Mouse (Mus musculus) heart, postnatal 36 days (tissue): Measurements from ENCODE around the gene Ube4b. TPM values are rescaled to one million over a fixed set of nuclear protein-coding genes. Genes with fewer than 3 reads are reported as not detected.

Experiments
- DNase-seq, 2 experiments: peaks; one replicate each; pipeline ENCODE4 v3.0.0; 2021 to 2022
- intact Hi-C: fragments of 180-260 bp; cut with DNase I; formaldehyde crosslinking; loops from one replicate; pipeline ENCODE4 v1.15.1; 2025
- total RNA-seq, 2 experiments: library from RNA; stranded (reverse); gene quantifications; 2 replicates each; pipeline ENCODE4 v1.2.3; 2021

Ube4b gene
- total RNA-seq, 2 experiments from 2014 or later, result 48.6 to 50.6 TPM

DNA sequence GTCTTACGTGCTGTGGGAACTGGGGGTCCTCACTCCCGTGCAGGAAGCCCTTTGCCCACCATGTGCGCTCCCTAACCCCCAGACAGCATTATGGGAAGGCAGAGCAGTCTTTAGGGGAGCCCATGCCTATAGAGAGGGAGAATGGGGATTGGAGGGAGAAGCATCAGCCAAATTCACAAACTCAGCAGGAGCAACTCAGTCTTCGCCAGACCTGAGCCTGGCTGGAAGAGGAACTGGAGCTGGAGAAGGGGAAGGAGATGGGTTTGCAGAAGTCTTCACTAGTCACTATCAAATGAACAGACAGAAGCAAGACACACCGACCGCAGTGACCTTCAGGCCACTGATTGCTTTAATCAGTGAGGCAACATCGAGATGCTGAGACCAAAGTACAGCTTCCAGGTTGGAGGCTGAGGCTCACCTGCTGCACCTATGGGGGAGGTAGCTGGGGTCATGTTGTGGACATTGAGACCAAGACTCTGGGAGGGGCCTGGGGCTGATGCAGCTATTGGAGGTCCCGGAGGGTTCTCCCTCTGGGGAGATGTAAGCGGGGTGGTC lies 28.3 kb downstream of the Ube4b start:
- intact Hi-C loops, result no loop called here
- no peak for DNase-seq

DNA sequence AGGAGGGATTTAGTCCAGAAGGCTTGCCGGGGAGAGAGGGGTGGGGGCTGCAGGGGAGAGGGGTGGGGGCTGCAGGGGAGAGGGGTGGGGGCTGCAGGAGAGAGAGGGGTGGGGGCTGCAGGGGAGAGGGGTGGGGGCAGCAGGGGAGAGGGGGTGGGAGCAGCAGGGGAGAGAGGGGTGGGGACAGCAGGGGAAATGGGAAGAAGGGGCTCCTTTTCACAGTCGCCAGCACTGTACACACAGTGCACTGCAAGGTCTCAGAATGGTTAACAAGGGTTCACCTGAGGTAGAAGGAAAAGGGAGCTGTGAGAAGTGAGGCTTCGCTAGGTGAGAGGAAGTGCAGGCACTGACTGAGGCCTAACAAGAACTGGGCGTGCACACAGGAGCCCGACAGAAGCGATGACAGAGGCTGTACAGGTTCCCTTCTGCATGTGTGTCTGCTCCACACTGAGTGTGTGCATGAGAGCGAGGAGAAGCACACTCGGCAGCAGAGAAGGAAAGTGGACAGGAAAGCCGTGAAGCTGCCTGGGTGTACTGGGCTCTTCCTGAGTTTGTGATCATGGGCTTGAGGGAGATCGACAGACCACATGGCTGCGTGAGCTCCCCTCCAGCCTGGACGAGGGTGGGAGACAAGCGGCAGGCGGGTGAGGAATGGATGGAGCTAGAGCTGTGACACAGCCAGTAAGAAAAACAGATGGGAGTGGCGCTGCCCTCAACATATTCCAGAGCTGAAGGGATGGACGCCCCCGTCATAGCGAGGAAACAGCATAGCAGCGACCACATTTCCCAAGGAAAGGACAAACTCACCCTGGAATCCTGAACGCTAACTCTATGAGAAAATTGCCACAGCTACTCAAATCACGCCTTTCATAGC lies 29.9 kb downstream of the Ube4b start:
- intact Hi-C loops, result no loop called here
- no peak for DNase-seq

DNA sequence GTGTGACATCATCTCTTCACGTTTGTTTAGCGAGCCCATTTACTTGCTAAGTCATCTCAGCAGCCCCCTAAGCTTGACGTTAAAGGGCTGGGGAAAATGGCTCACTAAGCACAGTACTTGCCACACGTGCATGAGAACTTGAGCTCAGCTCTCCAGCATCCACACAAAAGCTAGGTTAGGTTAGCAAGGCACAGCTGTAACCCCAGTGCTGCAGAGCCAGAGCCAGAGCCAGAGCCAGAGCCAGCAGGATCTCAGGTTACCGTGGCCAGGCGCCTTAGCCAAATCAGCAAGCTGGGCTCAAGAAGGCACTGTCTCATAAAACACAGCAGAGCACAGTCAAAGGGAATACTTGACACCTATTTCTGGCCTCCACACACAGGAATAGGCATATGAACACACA lies 31.0 kb downstream of the Ube4b start:
- intact Hi-C loops, result no loop called here
- peak in 1 of 2 experiments; percentile 35 for DNase-seq

DNA sequence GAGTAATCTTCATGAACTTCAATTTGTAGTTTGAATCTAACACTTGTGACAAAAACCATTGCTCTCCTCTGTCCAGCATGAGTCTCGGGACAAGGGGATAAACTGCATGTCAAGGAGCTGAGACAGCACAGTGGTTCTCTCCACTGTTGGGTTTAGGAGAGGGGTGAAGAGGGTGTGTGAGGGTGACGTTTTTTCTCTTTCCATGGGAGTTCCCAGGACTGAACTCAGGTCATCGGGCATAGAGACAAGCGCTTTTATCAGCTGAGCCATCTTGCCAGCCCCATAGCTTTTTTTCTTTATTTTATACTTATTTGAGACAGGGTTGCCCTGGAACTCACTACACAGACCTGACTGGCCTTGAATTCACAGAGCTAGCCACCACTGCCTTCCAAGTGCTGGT lies 32.3 kb downstream of the Ube4b start:
- intact Hi-C loops, result no loop called here
- DNase-seq, result no peak

DNA sequence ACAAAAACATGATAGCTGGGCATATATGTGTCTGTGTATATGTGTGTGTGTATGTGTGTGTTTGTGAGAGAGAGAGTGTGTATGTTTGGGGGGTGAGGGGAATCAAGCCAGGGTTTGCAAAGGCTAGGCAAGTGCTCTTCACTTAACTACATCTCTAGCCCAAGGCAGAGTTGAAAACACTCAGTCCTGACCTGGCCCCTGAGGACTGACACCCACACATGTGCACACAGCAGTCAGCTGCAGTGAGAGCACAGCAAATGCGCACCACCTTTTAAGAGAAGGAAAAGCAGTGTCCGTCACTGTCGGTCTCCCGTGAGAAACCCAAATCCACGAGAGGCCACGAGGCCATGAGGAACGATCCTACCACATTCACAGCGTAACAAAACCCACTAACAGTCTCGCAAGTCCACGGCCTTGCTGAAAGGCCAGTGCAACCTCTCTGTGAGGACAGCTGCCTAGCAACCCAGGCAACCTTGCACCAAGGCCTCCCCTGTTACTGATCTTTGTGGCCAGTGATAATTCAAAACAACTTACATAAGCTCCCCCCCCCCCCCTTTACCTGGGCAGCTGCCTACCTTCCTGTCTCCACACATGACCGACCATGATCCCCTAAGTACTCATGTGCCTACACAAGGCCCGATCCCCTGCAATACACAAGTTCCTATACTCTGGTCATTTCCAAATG lies 33.1 kb downstream of the Ube4b start:
- intact Hi-C loops, result no loop called here
- DNase-seq, result no peak

DNA sequence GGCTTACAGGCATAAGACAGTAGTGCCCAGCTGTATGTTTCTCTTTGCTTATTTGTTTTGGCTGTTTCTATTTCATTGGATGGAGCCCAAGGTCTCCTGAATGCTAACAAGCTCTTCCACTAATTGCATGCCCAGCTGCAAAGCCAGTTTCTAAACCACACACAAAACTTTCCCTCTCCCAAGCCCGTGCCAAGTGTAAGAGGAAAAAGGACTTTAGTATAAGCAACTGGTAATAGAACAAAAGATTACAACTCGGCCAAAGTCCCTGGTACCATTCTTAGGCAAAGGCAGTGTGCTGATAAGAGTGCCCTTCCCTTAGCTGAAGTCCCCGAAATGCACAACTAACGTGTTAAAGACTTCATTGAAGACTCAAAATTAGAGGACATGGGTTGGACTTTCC lies 34.2 kb downstream of the Ube4b start:
- DNase-seq, result no peak
- intact Hi-C loops, result no loop called here

DNA sequence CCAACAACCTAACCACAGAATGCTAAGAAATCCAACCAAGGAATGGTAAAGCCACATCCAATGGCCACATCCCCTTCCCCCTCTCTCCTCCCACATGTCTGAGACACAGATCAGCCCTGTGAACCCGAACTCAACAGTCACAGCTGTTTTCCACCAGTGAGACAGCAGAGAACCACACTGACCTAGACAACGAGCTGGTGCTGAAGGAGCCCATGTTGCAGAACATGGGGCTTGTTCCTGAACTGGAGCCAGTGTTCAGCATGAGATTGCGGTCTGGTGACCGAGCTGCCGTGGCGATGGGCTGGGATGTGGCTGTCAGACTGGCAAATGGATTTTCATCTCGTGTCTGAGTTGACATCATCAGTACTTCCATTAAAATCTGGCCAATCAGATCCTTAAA lies 45.5 kb downstream of the Ube4b start:
- intact Hi-C loops, result no loop called here
- DNase-seq, result no peak

DNA sequence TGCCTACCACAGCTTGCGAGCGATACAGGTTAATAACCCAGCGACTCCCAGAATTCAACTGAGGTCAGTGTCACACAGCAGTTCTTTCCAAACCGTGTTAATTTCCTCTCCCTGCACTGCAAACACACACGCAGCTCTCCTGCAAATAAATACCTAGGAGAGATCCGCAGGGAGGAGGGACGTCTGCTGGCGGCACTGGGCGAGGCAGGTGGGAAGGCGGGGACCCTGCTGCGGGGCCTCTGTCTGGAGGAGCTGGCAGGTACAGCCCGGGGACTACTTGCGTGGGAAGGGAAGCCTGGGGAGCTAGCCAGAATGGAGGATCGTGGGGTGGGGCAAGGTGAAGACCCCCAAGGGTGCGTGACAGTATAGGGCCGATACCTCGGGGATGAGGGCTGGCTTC lies 46.7 kb downstream of the Ube4b start:
- no peak for DNase-seq
- intact Hi-C loops, result no loop called here

DNA sequence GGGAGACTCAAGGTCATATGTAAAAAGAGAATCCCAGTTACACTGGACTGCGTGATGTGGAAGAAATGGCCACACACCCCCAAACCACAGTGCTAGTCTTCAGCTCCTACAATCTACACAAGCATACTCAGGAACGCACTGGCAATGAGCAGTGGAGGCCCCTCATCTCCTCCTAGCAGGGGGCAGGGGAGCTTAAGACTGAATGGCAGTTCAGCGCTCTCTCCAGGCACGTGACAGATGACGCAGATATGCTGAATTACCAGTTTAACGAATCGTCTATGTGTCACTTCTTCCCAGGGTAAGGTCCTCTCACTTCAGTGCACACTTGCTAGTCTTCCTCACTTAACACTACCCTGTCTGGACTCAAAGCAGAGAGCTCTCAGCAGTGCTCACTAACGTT lies 47.7 kb downstream of the Ube4b start:
- intact Hi-C loops, result no loop called here
- DNase-seq, result no peak

DNA sequence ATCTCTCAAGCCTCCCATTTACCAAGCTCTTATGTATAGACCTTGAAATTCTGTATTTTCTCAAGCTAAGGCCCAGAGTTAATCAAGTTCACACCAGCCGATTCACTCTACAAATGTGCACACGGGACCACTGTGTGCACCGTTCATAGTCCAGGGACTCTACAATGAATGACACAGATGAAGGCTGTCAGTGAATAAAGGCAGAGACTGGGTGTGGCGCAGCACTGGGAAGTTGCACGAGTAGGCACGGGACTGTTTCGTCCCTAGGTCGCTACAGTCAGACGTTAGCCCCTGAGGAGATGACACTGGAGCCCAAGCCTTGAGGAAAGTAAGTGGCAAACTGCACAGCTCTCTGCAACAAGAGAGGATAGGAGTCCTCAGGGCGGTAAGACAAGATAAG lies 50.5 kb downstream of the Ube4b start:
- no peak for DNase-seq
- intact Hi-C loops, result no loop called here

DNA sequence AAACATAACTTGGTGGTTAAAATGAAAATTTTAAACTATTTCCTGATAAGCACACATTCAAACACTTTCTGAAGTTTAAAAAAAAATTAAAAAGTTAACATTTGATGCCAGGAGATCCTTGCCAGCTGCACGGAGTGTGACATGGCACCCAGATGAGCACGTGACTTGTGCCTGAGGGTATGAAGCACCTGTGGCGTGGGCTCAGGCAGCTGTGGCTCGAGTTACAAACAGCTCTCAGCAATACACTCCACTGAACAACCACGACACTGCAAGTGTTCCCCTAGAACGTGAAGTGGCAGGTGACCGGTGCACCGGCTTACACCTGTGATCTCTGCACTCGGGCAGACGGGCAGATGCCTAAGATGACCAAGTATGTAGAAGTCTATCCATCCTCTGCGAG lies 51.9 kb downstream of the Ube4b start:
- intact Hi-C loops, result loop anchor here (5.0 kb wide), 2 partner anchors 73 to 168 kb away; no protein-coding TSS in a partner anchor
- no peak for DNase-seq

DNA sequence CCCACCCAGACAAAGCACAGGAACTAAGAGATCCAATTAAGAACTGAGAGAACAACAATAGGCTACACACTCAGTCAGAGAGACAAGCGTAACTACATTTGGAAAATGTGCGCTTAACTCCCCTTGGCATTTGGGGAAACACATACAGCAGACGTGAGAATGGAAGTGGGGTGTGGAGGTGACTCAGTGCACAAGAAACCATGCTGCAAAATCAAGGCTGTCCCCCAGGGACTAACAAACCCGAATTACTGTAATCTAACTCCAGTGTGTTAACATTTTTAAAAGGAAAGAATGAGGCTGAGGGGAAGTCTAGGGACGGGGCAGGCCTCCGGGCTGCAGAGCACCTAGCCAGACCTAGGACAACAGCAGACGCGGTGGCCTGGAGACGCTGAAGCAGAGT lies 52.6 kb downstream of the Ube4b start:
- intact Hi-C loops, result loop anchor here (5.0 kb wide), 2 partner anchors 73 to 168 kb away; no protein-coding TSS in a partner anchor
- no peak for DNase-seq

DNA sequence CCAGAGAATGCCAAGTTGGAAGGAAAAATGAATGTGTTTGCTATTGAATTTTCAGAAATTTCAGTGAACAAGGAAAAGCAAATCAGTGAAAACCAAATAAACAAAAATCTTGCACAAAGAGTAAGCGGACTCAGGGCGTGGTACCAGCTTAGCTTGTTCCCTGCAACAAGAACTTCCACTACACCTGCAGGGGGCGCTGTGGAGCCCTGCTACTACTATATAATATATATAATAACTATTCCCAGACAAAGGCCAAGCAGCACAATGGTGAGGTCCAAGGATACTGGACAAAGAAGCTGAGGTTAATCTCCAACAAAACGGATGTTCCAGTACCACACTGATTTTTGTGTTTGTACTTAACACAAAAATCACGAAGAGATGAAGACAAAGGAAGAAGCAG lies 53.1 kb downstream of the Ube4b start:
- intact Hi-C loops, result loop anchor here (5.0 kb wide), 2 partner anchors 74 to 169 kb away; no protein-coding TSS in a partner anchor
- peak; percentile 47 to 72 for DNase-seq

DNA sequence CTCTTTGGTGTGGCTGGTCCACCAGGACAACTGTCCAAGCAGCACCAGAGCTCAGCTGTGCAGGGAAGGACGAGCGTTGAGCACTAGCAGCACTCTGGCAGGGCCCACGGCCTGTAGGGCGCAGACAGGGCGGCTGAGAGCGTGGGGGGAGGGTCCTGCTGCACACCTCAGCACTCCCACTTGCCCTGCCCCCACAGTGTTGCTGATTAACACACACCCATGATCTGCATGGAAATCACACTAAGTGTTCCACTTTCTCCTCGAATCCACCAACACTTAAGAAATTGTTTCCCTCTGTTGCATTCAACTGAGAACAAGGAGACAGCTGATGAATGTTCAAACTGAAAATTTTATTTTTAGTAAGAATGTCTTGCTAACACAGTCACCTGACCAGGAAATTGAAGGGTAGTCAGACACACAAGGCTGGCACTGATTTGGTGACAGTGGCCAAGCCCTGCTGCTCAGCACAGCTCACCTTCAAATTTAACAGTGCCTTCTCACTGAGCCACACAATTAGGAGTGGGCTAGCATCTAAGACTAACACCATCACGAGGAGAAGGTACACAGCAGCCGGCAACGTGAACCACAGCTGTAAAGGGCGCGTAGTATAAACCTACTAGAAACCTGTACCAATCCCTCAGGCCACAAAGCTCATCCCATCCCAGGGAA lies 60.7 kb downstream of the Ube4b start:
- intact Hi-C loops, result no loop called here
- peak in 1 of 2 experiments; percentile 29 for DNase-seq

DNA sequence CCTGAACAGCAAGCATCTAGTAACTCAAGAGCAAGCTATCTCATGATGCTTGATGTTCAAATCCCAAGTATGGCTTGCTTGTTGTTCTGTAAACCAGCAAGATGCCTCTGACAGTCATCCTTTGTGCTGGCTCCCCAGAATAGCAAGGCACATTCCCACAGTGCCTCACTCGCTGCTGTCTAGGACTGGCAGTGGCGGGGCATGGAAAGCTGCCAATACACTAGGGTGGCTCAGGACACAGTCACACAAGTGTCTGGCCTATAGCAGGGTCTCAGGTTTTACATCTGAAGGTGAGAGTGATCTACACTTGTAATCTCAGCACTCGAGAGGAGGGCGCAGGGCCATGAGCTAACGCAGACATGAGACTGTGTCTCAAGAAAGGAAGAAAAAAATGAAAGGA lies 61.7 kb downstream of the Ube4b start:
- intact Hi-C loops, result no loop called here
- DNase-seq, result peak; percentile 52 to 63

DNA sequence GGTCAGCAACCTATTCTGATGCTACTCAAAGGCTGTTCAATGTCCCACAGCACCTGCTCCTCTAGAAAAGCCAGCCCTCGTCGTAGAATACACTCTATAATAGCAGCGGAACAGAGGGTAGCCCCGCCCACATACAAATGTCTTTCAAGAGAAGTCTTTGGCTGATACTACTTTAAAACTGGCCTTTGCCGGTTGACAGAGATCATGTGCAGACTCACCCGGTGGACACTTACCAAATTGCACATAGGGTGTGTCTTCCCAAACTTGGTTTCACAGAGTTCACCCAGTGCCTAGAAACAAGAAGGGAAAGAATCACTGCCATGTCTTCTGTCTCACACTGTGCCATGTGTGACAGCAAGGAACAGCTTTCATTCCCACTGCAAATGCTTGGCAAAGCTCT lies 65.5 kb downstream of the Ube4b start:
- intact Hi-C loops, result no loop called here
- DNase-seq, result no peak

DNA sequence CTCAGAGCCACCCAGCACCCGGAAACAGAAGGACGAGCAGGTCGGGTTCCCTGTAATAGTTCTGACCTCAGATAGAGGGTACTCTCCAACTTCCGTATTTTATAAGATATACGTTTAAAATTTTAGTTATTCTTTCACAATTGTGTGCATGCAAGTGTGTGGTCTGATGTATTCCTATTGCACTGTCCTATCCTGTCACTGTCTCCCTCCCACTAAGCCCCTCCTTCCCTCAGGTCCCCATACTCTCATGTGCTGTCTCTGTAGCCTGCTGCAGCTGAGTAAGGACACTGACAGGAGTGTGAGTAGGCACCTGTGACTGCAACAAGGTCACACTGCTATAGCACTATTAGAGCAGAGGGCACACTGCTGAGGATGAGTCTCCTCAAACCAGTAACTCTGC lies 65.9 kb downstream of the Ube4b start:
- DNase-seq, result no peak
- intact Hi-C loops, result no loop called here

DNA sequence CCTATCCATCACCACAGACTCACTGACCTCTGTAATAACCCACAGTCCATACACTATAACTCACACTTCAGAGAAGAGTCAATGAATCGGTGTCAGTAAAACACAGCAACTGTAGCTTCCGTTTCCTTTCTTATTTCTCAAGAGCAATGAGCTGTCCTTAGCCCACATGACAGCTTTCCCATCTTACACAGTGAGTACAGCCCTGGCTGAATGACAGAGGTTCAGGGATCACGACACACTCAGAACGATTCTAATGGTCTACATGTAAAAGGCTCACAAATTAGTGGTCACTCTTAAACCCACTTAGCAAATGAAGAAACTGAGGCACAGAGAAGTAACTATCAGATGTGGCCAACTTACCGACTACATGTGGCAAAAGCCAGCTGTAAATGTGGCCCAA lies 68.6 kb downstream of the Ube4b start:
- intact Hi-C loops, result no loop called here

DNA sequence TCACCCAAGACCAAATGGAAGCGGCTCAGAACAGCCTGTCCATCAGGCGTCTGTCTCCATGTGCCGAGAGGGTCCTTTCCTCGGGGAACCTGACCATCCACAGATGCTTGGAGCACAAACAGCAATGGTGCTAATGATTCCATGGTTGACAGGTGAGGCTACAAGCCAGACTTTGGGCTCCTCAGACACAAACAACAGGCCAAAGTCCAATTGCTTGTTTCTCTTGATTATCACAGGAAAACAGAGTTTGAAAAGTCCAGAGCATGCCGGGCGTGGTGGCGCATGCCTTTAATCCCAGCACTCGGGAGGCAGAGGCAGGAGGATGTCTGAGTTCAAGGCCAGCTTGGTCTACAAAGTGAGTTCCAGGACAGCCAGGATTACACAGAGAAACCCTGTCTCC lies 71.9 kb downstream of the Ube4b start:
- no peak for DNase-seq
- intact Hi-C loops, result no loop called here

More for the DNA sequence above, 68.6 kb downstream of the Ube4b start:
- DNase-seq, result no peak

DNA sequence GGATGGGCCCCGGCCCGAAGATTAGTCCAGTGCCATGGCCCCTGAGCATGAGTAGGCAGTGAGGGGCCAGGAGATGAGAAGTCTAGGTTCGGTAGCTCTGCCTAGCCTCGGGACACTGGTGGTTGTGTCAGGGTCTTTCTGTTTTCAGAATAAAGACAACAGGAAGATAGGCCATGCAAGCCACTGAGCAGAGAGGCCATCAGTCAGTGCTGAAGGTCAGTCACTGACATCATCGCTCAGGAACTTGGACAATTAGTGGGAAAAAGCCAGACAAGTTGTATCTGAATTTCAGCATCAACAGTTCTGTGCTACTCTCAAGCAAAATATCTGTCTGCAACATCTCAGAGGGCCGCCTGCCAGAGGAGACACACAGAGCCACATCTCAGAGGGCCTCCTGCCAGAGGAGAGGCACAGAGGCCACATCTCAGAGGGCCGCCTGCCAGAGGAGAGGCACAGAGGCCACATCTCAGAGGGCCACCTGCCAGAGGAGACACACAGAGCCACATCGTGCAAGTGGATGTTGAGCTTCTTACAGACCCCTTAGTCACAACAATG lies 74.9 kb downstream of the Ube4b start:
- intact Hi-C loops, result no loop called here
- no peak for DNase-seq

DNA sequence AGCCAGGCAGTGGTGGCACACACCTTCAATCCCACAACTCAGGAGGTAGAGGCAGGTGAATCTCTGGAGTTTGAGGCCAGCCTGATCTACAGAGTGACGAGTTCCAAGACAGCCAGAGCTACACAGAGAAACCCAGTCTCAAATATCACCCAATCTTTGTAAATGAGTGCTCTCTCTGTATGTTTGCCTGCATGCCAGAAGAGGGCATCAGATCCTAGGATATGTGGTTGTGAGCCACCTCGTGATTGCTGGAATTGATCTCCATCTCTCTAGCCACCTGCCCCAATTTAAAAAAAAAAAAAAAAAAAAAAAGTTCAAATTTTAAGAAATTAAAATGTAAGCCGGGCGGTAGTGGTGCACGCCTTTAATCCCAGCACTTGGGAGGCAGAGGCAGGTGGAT lies 77.6 kb downstream of the Ube4b start:
- no peak for DNase-seq
- intact Hi-C loops, result loop anchor here (5.0 kb wide), 2 partner anchors 138 to 193 kb away; partner anchors contain the start of genes Lzic and Nmnat1
